Mouse (Mus musculus): Measurements from ENCODE around the gene Gm49383.
"Not testable (repeated sequence)": the region's sequence is repeated elsewhere in the genome, so short reads cannot be mapped to it uniquely, and the experiment has no call there.

Gm49383 gene

GRCm38 (mm10) chr12:69166861-69167581, 29.9 kb downstream of the Gm49383 start:
- not testable (repeated sequence) for DNase-seq (ENCODE audit: low read depth, low spot score)

- peak; percentile 48 for DNase-seq (ENCODE audit: low read depth, low spot score)
These were observed 32.0 kb downstream of the Gm49383 start for GRCm38 (mm10) chr12:69164904-69165303.

- not testable (repeated sequence) for DNase-seq (ENCODE audit: low read depth, low spot score)
These were observed 33.3 kb downstream of the Gm49383 start for GRCm38 (mm10) chr12:69163586-69163985.

- not testable (repeated sequence) for DNase-seq (ENCODE audit: low read depth, low spot score)
These were observed 36.2 kb downstream of the Gm49383 start for GRCm38 (mm10) chr12:69160677-69161076.

- DNase-seq (ENCODE audit: low read depth, low spot score) = peak; percentile 81
These were observed 37.3 kb downstream of the Gm49383 start for GRCm38 (mm10) chr12:69159578-69159940.

- peak; percentile 100 for DNase-seq (ENCODE audit: low read depth, low spot score)
These were observed 37.9 kb downstream of the Gm49383 start, which contains the start of gene Rps29 for GRCm38 (mm10) chr12:69158765-69159577. TSS of gene Rps29 (minus strand) at chr12:69159186.

- no peak for DNase-seq (ENCODE audit: low read depth, low spot score)
These were observed 38.5 kb downstream of the Gm49383 start for GRCm38 (mm10) chr12:69158366-69158764.

- peak; percentile 51 for DNase-seq (ENCODE audit: low read depth, low spot score)
These were observed 39.8 kb downstream of the Gm49383 start for GRCm38 (mm10) chr12:69157107-69157506.

- DNase-seq (ENCODE audit: low read depth, low spot score) = no peak
These were observed 40.5 kb downstream of the Gm49383 start for GRCm38 (mm10) chr12:69156436-69156835.

- no peak for DNase-seq (ENCODE audit: low read depth, low spot score)
These were observed 41.0 kb downstream of the Gm49383 start for GRCm38 (mm10) chr12:69155923-69156322.

GRCm38 (mm10) chr12:69150049-69150448, 46.9 kb downstream of the Gm49383 start:
- DNase-seq (ENCODE audit: low read depth, low spot score) = no peak

- peak; percentile 36 for DNase-seq (ENCODE audit: low read depth, low spot score)
These were observed 49.7 kb downstream of the Gm49383 start for GRCm38 (mm10) chr12:69147166-69147735.

GRCm38 (mm10) chr12:69143460-69143859, 53.4 kb downstream of the Gm49383 start:
- no peak for DNase-seq (ENCODE audit: low read depth, low spot score)

GRCm38 (mm10) chr12:69139841-69140240, 57.1 kb downstream of the Gm49383 start:
- DNase-seq (ENCODE audit: low read depth, low spot score) = no peak

- DNase-seq (ENCODE audit: low read depth, low spot score) = no peak
These were observed 57.7 kb downstream of the Gm49383 start for GRCm38 (mm10) chr12:69139201-69139600.

Measured in ES-CJ7 (cell line).